Mouse (Mus musculus): ENCODE measurements around the gene Trpm3.
"Not testable (repeated sequence)": the region's sequence is repeated elsewhere in the genome, so short reads cannot be mapped to it uniquely, and the experiment has no call there.

The Trpm3 gene

GRCm38 (mm10) chr19:23013695-23014094 lies 874.8 kb downstream of the Trpm3 start:
- no peaks in the 10 kb centered on the region for H3K36me3 ChIP-seq (ENCODE audit: control insufficient read depth, insufficient read depth, low read length, poor library complexity, severe bottlenecking)
- no peak for DNase-seq (ENCODE audit: low read depth, low spot score)
- no peaks in the 10 kb centered on the region for H3K27me3 ChIP-seq (ENCODE audit: control insufficient read depth, insufficient read depth, low read length, poor library complexity, severe bottlenecking)

DNA sequence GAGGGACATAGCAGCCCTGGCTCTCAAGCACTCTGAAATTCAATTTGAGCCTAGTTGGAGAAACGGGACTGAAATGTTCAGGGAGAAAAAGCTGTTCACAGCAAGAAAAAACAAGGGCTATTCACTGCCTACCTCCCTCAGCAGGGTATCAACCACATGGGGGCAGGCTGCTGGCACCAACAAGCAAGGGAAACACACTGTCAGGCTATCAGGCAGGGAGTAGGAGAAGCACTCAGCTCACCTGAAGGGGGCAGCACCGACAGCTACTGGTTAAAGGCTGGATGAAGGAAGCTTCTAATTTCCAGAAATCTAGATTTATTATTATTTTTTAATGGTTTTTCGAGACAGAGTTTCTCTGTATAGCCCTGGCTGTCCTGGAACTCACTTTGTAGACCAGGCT lies 876.7 kb downstream of the Trpm3 start:
- Histone ChIP-seq H3K36me3 (ENCODE audit: control insufficient read depth, insufficient read depth, low read length, poor library complexity, severe bottlenecking) (no peaks in the 10 kb centered on the region), H3K27me3 (ENCODE audit: control insufficient read depth, insufficient read depth, low read length, poor library complexity, severe bottlenecking) (no peaks in the 10 kb centered on the region)
- peak; percentile 38 for DNase-seq (ENCODE audit: low read depth, low spot score)

DNA sequence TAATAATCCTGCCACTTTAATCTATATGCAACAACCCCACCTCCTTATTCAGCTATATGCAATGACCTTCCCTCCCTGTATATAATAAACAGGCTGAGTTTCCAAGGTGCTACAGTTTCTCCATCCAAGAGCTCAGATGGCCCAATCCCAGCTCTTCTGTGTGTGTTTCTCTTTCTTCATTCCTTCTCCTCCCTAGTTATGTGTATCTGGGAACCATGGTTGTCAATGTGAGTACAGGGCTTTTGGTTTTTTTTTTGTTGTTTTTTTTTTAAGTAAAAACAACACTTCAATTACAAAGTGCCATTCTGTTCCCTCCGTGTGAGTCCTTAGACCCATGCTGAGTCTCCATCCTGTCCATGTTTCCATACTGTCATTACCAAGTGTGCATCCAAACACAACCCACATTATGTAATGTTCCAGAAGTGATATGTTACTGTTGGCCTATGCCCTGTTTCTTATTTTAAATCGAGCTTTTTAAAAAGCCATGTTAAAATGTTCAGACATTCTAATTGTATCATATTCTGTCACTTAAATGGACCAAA lies 879.4 kb downstream of the Trpm3 start:
- no peaks in the 10 kb centered on the region for H3K27me3 ChIP-seq (ENCODE audit: control insufficient read depth, insufficient read depth, low read length, poor library complexity, severe bottlenecking)

DNA sequence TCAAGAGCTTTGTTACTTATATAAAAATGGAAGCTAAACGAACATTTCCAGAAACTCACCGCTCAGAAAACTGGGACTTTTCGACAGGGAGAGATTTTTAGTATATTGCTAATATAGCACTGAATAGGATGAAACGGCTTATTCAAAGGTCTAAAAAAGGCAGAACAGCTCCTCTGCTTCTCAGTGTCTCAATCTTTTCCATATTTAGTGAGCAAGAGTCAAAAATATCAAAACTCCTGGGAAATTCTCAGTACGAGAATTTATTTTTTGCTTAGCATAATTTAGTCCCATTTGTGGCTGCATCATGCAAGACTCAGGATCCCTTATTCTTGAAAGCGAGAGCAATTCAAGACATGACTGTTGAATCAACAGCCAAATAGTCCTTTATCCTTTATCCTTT lies 884.1 kb downstream of the Trpm3 start:
- H3K36me3 ChIP-seq (ENCODE audit: control insufficient read depth, insufficient read depth, low read length, poor library complexity, severe bottlenecking): no peaks in the 10 kb centered on the region
- no peak for DNase-seq (ENCODE audit: low read depth, low spot score)

More for the DNA sequence above, 879.4 kb downstream of the Trpm3 start:
- no peaks in the 10 kb centered on the region for H3K36me3 ChIP-seq (ENCODE audit: control insufficient read depth, insufficient read depth, low read length, poor library complexity, severe bottlenecking)
- DNase-seq (ENCODE audit: low read depth, low spot score): no peak

DNA sequence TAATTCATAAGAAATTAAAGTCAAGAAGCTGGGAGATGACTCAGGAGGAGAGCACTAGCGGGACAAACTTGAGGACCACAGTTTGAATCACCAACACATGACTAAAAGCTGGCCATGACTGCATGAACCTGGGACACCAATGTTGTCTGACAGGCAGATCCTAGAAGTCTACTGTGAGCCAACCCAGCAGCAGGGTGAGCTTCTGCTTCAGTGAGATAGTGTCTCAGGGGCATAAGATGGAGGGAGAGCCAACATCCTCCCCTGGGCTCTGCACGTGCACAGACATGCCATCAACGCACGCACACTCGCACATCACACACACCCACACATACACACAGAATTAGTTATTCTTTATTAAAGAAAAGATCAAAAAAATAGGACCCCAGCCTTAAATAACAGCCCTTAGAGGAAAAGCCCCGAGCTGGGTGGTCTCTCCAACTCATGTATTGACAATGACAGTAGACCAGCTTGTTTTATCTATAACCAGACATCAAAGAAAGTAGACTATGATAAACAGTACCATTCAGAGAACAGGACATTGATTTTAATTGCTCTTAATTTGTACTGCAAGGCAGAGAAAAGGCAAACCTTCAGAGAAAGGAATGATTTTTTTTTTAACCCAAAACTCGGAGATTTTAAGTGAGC lies 884.6 kb downstream of the Trpm3 start:
- no peak for DNase-seq (ENCODE audit: low read depth, low spot score)
- Histone ChIP-seq H3K36me3 (ENCODE audit: control insufficient read depth, insufficient read depth, low read length, poor library complexity, severe bottlenecking) (no peaks in the 10 kb centered on the region), H3K27me3 (ENCODE audit: control insufficient read depth, insufficient read depth, low read length, poor library complexity, severe bottlenecking) (no peaks in the 10 kb centered on the region)

More for the DNA sequence above, 884.1 kb downstream of the Trpm3 start:
- no peaks in the 10 kb centered on the region for H3K27me3 ChIP-seq (ENCODE audit: control insufficient read depth, insufficient read depth, low read length, poor library complexity, severe bottlenecking)

- no peaks in the 10 kb centered on the region for H3K27me3 ChIP-seq (ENCODE audit: control insufficient read depth, insufficient read depth, low read length, poor library complexity, severe bottlenecking)
- H3K36me3 ChIP-seq (ENCODE audit: control insufficient read depth, insufficient read depth, low read length, poor library complexity, severe bottlenecking): no peaks in the 10 kb centered on the region
- no peak for DNase-seq (ENCODE audit: low read depth, low spot score)
Measured at GRCm38 (mm10) chr19:23024821-23025220, 886.0 kb downstream of the Trpm3 start.

DNA sequence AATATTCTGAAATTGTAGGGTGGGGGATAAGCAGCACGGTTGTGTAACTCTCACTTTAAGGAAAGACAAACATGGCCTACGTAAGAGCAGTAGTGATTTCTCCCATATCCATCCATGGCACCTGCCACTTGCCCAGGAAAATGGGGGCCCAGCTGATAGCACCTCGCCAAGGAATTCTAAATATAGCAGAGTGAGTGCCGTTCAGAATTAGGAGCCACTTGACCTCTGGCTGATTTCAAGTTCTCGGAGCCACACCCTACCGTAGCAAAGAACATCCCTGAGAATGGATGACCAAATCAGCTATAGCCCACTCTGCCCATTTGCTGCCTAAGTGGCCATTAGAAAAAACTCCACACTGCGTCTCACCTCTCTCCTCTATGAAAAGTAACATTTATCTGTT lies 887.6 kb downstream of the Trpm3 start:
- no peaks in the 10 kb centered on the region for H3K36me3 ChIP-seq (ENCODE audit: control insufficient read depth, insufficient read depth, low read length, poor library complexity, severe bottlenecking)
- H3K27me3 ChIP-seq (ENCODE audit: control insufficient read depth, insufficient read depth, low read length, poor library complexity, severe bottlenecking): no peaks in the 10 kb centered on the region
- DNase-seq (ENCODE audit: low read depth, low spot score): no peak

DNA sequence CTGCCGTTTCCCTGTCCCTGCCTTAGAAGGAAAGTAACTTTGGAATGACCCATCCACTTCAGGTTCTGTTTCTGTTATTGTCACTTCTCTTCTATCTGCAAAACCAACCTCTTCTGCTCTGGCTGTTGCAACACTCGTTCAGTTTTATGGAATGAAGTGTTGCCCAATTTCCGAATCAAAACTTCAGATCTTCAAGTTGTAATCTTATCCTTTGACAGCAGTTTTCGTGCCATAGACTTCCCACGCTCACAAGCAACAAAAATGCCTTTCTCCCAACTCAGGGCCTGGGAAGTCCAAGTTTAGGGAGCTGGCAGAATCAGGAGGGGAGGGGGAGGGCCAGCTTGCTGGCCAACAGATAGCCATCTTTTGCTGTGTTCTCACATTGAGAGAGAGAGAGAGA lies 889.4 kb downstream of the Trpm3 start:
- no peaks in the 10 kb centered on the region for H3K27me3 ChIP-seq (ENCODE audit: control insufficient read depth, insufficient read depth, low read length, poor library complexity, severe bottlenecking)
- no peaks in the 10 kb centered on the region for H3K36me3 ChIP-seq (ENCODE audit: control insufficient read depth, insufficient read depth, low read length, poor library complexity, severe bottlenecking)
- DNase-seq (ENCODE audit: low read depth, low spot score): no peak

- H3K36me3 ChIP-seq (ENCODE audit: control insufficient read depth, insufficient read depth, low read length, poor library complexity, severe bottlenecking); H3K27me3 ChIP-seq (ENCODE audit: control insufficient read depth, insufficient read depth, low read length, poor library complexity, severe bottlenecking); DNase-seq (ENCODE audit: low read depth, low spot score): not testable (repeated sequence)
Measured at GRCm38 (mm10) chr19:23033343-23033742, 894.5 kb downstream of the Trpm3 start.

GRCm38 (mm10) chr19:23034117-23034516 lies 895.3 kb downstream of the Trpm3 start:
- Histone ChIP-seq H3K27me3 (ENCODE audit: control insufficient read depth, insufficient read depth, low read length, poor library complexity, severe bottlenecking) (no peaks in the 10 kb centered on the region), H3K36me3 (ENCODE audit: control insufficient read depth, insufficient read depth, low read length, poor library complexity, severe bottlenecking) (no peaks in the 10 kb centered on the region)
- DNase-seq (ENCODE audit: low read depth, low spot score): no peak

DNA sequence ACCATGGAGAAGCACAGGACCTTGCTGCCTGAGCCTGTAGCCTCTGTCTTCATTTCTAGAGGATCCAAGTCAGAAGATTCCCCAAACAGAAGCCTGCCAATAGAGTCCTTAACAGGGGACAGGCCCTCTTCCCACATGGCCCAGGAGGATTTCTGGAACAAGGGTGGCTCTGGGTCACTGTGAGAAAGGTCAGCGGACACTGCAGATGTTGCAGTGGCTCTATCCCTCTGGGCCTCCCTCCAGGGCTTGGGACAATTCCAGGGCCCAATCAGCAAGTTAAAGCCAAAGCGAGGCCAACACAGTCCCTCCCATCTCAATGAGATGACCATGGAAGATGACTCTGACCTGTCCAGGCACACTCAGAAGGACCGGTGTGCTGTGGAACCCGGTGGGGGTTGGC lies 896.1 kb downstream of the Trpm3 start:
- DNase-seq (ENCODE audit: low read depth, low spot score): no peak
- no peaks in the 10 kb centered on the region for H3K36me3 ChIP-seq (ENCODE audit: control insufficient read depth, insufficient read depth, low read length, poor library complexity, severe bottlenecking)
- no peaks in the 10 kb centered on the region for H3K27me3 ChIP-seq (ENCODE audit: control insufficient read depth, insufficient read depth, low read length, poor library complexity, severe bottlenecking)

GRCm38 (mm10) chr19:23035786-23036185 lies 896.9 kb downstream of the Trpm3 start:
- no peaks in the 10 kb centered on the region for H3K36me3 ChIP-seq (ENCODE audit: control insufficient read depth, insufficient read depth, low read length, poor library complexity, severe bottlenecking)
- no peak for DNase-seq (ENCODE audit: low read depth, low spot score)

GRCm38 (mm10) chr19:23036782-23037477 lies 898.1 kb downstream of the Trpm3 start:
- H3K27me3 ChIP-seq (ENCODE audit: control insufficient read depth, insufficient read depth, low read length, poor library complexity, severe bottlenecking): no peaks in the 10 kb centered on the region
- DNase-seq (ENCODE audit: low read depth, low spot score): no peak

More at GRCm38 (mm10) chr19:23035786-23036185, 896.9 kb downstream of the Trpm3 start:
- H3K27me3 ChIP-seq (ENCODE audit: control insufficient read depth, insufficient read depth, low read length, poor library complexity, severe bottlenecking): no peaks in the 10 kb centered on the region

DNA sequence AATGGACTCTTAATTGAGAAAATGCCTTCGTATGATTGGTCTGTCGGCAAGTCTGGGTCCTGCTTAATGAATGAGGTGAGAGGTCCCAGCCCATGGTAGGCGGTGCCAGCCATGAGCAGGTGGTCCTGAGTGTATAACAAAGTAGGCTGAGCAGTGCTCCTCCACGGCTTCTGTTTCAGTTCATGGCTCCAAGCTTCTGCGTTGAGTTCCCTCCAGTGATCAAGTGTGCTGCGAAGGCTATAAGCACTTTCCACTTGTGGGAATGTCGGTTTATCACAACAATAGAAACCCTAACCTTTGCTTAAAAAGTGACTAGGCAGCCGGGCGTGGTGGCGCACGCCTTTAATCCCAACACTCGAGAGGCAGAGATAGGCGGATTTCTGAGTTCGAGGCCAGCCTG lies 898.7 kb downstream of the Trpm3 start:
- H3K36me3 ChIP-seq (ENCODE audit: control insufficient read depth, insufficient read depth, low read length, poor library complexity, severe bottlenecking): no peaks in the 10 kb centered on the region
- no peaks in the 10 kb centered on the region for H3K27me3 ChIP-seq (ENCODE audit: control insufficient read depth, insufficient read depth, low read length, poor library complexity, severe bottlenecking)
- DNase-seq (ENCODE audit: low read depth, low spot score): no peak

More at GRCm38 (mm10) chr19:23036782-23037477, 898.1 kb downstream of the Trpm3 start:
- no peaks in the 10 kb centered on the region for H3K36me3 ChIP-seq (ENCODE audit: control insufficient read depth, insufficient read depth, low read length, poor library complexity, severe bottlenecking)

DNA sequence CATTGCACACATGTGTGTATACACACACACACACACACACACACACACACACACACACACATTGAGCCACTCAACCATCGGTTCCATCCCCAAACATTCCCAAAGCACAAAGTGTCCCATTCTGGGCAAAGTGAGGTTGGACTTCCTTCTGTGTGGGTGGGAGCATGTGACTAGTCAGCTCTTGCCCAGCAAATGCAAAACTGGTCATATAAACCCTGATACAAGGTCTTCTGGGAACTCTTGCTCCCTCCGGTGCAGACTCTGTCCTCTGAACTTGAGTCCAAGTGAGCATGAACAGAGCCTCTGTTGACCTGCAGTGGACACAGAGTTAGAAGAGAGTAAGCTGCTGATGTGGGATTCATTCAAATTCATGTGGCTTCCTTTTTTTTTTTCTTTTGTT lies 899.5 kb downstream of the Trpm3 start:
- Histone ChIP-seq H3K36me3 (ENCODE audit: control insufficient read depth, insufficient read depth, low read length, poor library complexity, severe bottlenecking) (no peaks in the 10 kb centered on the region), H3K27me3 (ENCODE audit: control insufficient read depth, insufficient read depth, low read length, poor library complexity, severe bottlenecking) (no peaks in the 10 kb centered on the region)
- DNase-seq (ENCODE audit: low read depth, low spot score): no peak
